Mouse (Mus musculus) kidney, adult 2 months (tissue): ENCODE measurements around the gene Hcn3.

Experiments used
- CTCF ChIP-seq: fragments of 200-500 bp; conservative IDR thresholded peaks from 2 replicates; pipeline ENCODE4 v1.5.1; 2011; ENCODE audit warnings: low read depth, mild to moderate bottlenecking, control low read depth, low read length, moderate library complexity, mixed read lengths; ENCODE audit not compliant: insufficient read depth, insufficient read length
- POLR2A ChIP-seq: fragments of 200-500 bp; IDR thresholded peaks from one replicate; pipeline ENCODE4 v1.6.1; 2011; ENCODE audit warnings: low read depth, low read length, control low read depth

DNA sequence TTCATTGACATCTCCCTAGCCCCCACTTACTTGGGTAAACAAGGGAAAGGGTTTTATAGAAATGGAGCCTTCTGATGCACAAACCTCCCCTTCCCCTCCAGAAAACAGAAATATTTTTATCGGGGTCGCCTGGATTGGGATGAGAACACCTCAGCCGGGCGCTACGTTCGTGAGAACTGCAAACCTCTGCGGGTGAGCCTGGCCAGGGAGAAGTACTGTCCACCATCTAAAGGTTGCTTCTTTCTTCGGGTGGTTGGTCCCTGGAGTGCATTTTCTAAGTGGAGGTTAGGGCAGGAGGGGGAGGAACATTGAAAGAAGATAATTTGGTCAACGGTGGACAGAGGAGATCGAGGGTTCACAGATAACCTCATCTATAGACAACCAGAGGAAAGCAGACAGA is 15.5 kb upstream of the Hcn3 start:
- TF ChIP-seq CTCF (no peak), POLR2A (no peak)
